Mouse (Mus musculus) B cell, adult 67 days (primary cell): ENCODE data around the gene Ccdc85a. TPM values are rescaled to one million over a fixed set of nuclear protein-coding genes. Genes with fewer than 3 reads are reported as not detected.

Source experiments
- total RNA-seq, 2 experiments: library from RNA; stranded (reverse); gene quantifications; 4 replicates each; pipeline ENCODE4 v1.2.4; 2023

The Ccdc85a gene
- not detected for total RNA-seq

GRCm38 (mm10) chr11:28583911-28584434, at the start of gene Ccdc85a:
TSS of gene Ccdc85a (minus strand) at chr11:28584324.

DNA sequence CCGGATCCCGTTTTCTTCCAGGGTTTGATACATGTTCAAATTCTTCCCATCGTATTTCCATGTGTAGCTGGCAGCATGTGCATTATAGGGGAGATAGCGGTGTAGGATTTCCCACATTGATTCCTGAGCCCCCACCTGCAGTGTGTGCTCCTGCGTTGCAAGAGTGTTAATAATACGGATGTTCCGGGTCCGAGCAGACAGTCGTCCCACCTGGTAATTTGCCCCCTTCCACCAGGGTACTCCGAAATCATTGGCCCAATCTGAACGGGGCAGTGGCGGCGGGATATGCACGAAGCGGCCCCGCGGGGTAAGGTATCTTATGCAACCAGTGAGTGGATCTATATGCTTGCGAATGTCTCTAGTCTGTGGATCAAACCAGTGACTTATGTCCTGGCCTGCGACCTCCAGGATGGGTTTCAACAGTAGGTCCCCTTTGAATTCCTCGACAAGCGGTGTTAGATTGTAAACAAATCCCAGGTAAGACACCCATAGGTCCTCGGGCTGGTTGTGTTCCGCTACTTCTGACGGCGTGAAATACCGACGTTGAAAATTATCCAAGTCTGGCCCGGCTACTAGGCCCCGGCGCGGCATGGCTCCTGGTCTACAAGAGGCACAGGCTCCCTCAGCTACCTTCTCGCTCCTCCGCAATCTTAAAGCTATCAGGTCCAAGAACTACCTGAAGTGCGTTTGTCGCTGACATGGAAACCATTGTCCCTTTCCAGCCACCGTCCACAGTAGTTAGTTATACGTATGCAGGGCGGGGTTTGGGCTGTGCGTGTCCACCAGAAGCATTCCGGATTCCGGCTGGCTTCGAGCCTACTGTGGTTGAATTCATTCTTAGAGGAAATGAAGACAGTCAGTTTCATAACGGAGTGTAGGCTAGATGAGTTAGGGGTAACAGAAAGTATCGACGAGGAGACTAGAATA, 244.6 kb downstream of the Ccdc85a start, which contains the start of gene Gm6685:
Gm6685 (minus strand) TSS at position 644 of the 927 bp plus-strand sequence.

Other genes with a start within 250 kb of the Ccdc85a start
- 10 to 100 TPM in 1 of 2 experiments, 1 to 10 TPM in 1; 8.9 to 14.0 TPM for gene Gm6685, start 244.5 kb downstream of the Ccdc85a start, total RNA-seq